Mouse (Mus musculus) CD4-positive helper T cell, adult 2 months (primary cell): ENCODE data around the gene 1700011L22Rik.
A peak's percentile ranks its signal among the peaks of the same experiment; 100 is the strongest.

Source experiments
- DNase-seq: peaks from one replicate; pipeline ENCODE4 v3.0.0-alpha.2; 2012; ENCODE audit warnings: low read depth, missing footprints, low spot score

The 1700011L22Rik gene

GRCm38 (mm10) chr8:79175991-79176390, 72.4 kb downstream of the 1700011L22Rik start:
- DNase-seq = no peak

- DNase-seq = no peak
Measured at GRCm38 (mm10) chr8:79173606-79174005, 74.8 kb downstream of the 1700011L22Rik start.

GRCm38 (mm10) chr8:79165276-79165675, 83.1 kb downstream of the 1700011L22Rik start:
- no peak for DNase-seq

- DNase-seq = no peak
Measured at GRCm38 (mm10) chr8:79164336-79164735, 84.0 kb downstream of the 1700011L22Rik start.

GRCm38 (mm10) chr8:79162533-79163308, 85.6 kb downstream of the 1700011L22Rik start:
- DNase-seq = peak; percentile 27

- DNase-seq = peak; percentile 56
Measured at GRCm38 (mm10) chr8:79161172-79161778, 87.1 kb downstream of the 1700011L22Rik start.
